Mouse (Mus musculus): Measurements from ENCODE around the gene S1pr2.
A peak's percentile ranks its signal among the peaks of the same experiment; 100 is the strongest.
"Not testable (repeated sequence)": the region's sequence is repeated elsewhere in the genome, so short reads cannot be mapped to it uniquely, and the experiment has no call there.

S1pr2 gene

DNA sequence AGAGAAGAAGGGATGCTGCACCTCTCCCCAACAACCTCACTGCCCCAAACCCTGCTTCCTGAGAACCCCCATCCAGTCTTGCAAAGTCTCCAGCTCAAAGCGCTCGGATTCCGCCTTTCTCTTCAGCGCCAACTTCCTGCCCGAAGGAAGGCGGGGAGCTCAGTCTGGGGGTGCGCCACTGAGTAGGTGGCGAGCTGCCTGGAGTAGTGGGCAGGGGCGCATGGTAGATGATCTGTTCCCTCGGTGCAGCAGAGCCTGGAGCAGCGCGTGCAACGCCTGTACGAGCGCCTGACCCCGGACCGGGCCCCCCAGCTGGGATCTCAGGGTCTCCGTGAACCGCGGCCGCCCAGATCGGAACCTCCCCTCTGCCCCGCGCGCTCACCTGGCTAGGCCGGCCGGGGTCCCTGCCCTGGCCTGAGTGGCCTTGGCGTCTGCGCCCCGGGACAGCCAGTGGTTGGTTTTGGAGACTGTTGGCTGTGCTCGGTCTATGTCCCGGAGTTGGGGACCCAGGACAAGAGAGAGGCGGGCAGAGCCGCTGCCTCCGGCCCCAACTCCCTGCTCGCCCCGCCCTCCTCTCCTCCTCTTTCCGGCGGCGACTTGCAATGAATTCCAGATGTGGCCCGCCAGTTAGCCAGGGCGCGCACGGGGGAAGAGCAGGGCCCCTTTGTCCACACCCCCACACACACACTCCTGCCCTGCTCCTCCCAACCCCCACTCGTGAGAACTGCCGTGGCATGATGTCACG lies at the start of gene S1pr2:
TSS of gene S1pr2 (minus strand) at position 566 of the 745 bp plus-strand sequence.
- peak; percentile 84 for DNase-seq (ENCODE audit: low spot score)

DNA sequence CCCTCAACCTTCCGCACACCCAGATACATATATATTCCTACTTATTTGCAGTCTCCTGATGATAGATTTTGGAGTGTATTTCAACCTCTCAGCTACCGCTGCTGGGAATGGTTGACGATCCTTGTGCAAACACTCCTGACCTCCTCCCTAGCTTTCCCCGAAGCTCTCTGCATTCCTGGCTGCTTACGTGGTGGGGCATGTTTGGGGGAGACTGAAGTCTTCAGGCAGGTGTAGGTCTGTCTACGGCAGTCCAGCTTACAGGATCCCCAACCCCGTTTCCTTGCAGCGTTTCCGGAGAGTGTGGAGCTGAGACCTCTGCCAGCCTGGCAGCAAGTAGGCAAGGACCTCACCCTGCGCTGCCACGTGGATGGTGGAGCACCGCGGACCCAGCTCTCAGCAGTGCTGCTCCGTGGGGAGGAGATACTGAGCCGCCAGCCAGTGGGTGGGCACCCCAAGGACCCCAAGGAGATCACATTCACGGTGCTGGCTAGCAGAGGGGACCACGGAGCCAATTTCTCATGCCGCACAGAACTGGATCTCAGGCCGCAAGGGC lies 48.8 kb upstream of the S1pr2 start:
- DNase-seq (ENCODE audit: low spot score) = peak; percentile 87

DNA sequence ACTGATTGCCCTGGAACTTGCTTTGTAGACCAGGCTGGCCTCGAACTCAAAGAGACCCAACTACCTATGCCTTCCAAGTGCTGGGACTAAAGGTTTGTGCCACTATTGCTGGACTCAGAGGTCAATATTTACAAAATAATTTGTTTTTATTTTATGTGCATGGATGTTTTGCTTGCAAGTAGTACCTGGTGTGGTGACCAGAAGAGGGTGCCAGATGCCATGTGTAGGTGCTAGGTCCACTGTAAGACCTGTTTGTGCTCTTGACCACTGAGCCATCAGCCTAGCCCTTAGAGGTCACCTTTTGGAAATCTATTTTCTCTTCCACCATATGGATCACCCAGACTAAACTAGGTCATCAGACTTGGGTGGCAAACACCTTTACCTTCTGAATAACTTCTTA lies 46.1 kb upstream of the S1pr2 start:
- DNase-seq (ENCODE audit: low spot score) = no peak

- DNase-seq (ENCODE audit: low spot score) = no peak
These were observed 45.7 kb upstream of the S1pr2 start for GRCm38 (mm10) chr9:21022288-21022687.

DNA sequence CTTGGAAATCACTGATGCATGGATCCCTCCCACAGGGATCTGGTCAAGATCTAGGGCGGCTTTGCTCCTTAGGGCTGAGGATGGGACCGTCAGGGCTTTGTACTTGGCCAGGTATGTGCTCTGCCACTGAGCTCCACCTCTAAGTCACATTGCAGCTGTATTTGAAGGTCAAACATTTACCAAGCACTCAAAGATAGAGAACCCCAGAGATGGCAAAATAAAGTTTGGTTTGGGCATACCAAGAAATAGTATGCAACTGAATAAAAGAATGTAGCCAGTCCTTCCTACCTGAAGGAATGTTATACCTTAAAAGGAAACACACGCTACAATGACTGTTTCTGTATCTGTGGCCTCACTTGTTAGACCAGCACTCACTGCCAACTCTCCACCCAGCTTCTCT lies 44.8 kb upstream of the S1pr2 start:
- peak; percentile 66 for DNase-seq (ENCODE audit: low spot score)

DNA sequence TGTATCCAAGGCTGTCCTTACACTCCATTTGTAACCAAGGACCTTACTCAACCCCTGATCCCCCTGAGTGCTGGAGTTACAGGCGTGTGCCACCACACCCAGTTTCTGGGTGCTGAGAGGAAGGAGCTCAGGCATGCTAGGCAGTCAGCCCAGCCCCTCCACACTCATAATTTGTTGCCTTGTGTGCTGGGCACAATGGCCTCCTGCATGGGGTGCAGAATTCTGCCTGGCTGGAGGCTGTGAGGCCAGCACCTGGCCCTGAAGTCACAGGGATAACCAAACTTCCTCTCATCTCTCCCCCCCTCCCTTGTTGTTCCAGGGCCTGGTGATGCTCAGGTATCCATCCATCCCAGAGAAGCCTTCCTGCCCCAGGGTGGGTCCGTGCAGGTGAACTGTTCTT lies 42.0 kb upstream of the S1pr2 start:
- no peak for DNase-seq (ENCODE audit: low spot score)

- no peak for DNase-seq (ENCODE audit: low spot score)
These were observed 40.6 kb upstream of the S1pr2 start for GRCm38 (mm10) chr9:21017177-21017575.

GRCm38 (mm10) chr9:21016331-21017176 lies 40.0 kb upstream of the S1pr2 start:
- DNase-seq (ENCODE audit: low spot score) = no peak

DNA sequence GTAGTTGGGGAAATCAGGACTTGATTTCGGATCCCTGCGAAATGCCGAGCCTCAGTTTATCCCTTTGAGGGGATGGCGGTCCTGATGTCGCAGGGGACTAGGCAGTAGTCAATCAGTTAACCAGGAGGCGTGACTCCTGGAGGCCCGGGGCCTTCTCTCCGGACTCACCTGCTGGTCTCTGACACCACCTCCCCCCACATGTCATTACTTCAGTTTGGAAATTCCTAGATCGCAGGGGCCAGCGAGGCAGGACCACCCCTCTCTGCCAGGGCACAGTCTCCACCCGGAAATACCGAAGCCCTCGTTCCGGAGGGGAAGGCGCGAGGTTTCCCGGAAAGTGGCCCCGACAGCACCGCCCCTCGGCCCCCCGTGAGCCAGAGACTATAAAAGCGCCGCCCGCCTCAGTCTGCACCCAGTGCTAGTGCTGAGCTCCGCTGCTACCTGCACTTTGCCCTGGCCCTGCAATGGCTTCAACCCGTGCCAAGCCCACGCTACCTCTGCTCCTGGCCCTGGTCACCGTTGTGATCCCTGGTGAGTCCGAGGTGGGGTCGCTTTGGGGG lies 39.1 kb upstream of the S1pr2 start, which contains the start of gene Icam1:
TSS of gene Icam1 (plus strand) at position 415 of the 560 bp plus-strand sequence.
- DNase-seq (ENCODE audit: low spot score) = peak; percentile 88

- peak; percentile 81 for DNase-seq (ENCODE audit: low spot score)
These were observed 38.4 kb upstream of the S1pr2 start for GRCm38 (mm10) chr9:21014691-21015570.

- no peak for DNase-seq (ENCODE audit: low spot score)
These were observed 35.8 kb upstream of the S1pr2 start for GRCm38 (mm10) chr9:21012368-21012767.

DNA sequence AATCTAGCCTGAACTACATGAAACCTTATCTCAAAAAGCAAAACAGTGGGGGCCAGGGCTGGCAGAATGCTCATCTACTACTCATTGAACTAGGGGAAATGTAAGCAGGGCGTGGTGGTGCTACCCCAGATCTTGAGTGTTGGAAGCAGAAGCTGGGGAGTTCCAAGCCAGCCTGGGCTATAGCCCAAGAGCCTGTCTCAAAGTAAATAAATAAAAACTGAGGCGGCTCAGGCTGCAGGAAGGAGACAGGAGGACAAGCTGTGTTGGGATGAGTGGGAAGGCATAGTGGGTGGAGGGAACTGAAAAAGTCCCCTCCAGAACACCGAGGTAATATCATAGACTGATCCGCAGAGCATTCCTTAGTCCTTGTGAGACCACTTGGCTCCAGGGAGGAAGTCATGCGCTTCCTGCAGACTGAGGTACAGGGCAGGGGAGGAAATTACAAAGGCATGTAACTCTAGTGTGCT lies 35.3 kb upstream of the S1pr2 start:
- peak; percentile 81 for DNase-seq (ENCODE audit: low spot score)

- DNase-seq (ENCODE audit: low spot score) = not testable (repeated sequence)
These were observed 34.5 kb upstream of the S1pr2 start for GRCm38 (mm10) chr9:21010939-21011541.

GRCm38 (mm10) chr9:21010362-21010761 lies 33.8 kb upstream of the S1pr2 start:
- DNase-seq (ENCODE audit: low spot score) = peak; percentile 72

DNA sequence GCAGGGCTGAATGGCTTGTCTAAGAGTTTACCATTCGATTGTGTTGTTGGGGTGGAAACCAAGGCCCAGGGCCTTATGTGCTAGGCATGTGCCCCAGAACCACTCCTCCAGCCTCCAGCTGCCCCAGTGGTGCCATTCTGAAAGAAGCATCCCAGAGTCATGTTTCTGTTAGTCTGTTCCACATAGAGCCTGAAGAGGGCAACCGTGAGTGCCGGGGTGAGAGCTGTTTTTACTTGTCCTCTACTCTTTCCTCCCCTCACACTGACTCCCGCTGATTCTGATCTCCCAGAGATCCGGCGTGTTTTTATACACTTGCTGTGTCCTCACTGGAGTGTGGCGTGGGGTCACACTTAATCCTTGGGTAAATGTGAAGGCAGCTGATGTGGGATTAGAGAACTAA lies 31.4 kb upstream of the S1pr2 start:
- no peak for DNase-seq (ENCODE audit: low spot score)

- DNase-seq (ENCODE audit: low spot score) = no peak
These were observed 30.9 kb upstream of the S1pr2 start for GRCm38 (mm10) chr9:21007313-21007952.

DNA sequence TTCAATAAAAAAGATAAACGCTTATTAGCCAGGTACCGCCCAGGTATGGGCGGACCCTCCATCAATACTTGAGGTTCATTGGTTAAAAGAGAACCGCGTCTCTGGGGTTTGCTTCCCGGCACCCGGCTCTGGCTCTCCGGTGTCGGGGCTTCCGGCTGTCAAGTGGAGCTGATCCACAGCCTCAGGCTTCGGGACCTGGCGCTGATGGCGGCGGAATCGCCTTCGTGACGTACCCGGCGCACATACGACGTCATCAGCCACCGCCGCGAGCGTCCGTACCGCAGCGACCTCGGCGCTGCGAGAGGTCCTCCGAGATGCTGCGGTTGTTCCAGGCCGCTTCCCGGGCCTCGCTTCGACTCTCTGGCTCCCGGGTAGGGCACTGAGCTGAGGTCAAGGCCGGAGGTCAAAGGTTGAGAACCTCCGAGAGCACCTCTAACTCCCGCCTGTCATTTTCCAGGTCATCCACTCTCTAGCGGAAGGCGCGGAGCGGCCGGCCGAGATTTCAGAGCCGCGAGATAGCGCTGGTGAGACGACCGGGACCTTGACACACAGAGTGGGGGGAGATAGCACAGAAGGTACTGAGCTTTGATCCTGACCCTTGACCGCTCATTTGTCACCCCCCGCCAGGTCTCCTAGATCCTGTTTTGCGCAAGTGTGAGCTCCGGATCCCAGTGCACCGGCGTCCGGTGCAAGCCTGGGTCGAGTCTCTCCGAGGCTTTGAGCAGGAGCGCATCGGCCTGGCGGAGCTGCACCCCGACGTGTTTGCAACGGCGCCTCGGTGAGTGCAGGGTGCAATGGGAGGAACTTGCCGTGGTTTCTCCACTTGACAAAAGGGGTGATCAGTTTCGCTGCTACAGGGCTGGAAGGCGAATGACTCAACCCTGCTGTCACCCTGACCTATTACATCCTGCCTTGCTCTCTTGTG lies 26.3 kb upstream of the S1pr2 start, which contains the start of gene Mrpl4:
TSS of gene Mrpl4 (plus strand) at position 112 of the 925 bp plus-strand sequence.
- peak; percentile 87 for DNase-seq (ENCODE audit: low spot score)

DNA sequence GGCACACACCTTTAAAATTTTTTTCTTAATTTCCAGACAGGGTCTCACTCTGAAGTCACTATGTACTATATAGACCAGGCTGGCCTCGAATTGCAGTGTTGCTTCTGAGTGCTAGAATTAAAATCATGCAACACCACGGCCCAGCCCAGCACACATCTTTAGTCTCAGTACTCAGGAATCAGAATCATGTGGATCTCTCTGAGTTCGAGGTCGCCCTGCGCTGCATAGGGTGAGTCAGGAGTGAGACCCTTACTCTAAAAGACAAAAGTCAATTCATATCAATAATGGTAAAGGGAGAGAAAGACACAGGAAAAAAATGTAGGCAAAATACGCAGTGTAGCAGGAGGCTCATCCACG lies 25.7 kb upstream of the S1pr2 start:
- DNase-seq (ENCODE audit: low spot score) = no peak

GRCm38 (mm10) chr9:21001651-21002200 lies 25.1 kb upstream of the S1pr2 start:
- DNase-seq (ENCODE audit: low spot score) = no peak
